Mouse (Mus musculus): ENCODE results near the gene Pxdc1.

GRCm38 (mm10) chr13:34605206-34605605 lies 48.1 kb downstream of the Pxdc1 start:
- TF ChIP-seq POLR2A (IDR thresholded peaks at IDR 0.05; ENCODE audit: insufficient read depth, low read length) (no peak), CTCF (IDR thresholded peaks at IDR 0.05; ENCODE audit: low read depth, low read length) (no peak), EP300 (IDR thresholded peaks at IDR 0.05; ENCODE audit: insufficient read depth, low read depth, low read length) (no peak)
